Mouse (Mus musculus) hindbrain, embryonic 15.5 days (tissue): ENCODE measurements around the gene Plxnb2. TPM values are rescaled to one million over a fixed set of nuclear protein-coding genes. Genes with fewer than 3 reads are reported as not detected.

Experiments
- ATAC-seq: fragments of 200-750 bp; cut with Nextera tagmentation; 2 replicates; pipeline ENCODE4 v1.8.0; 2017; ENCODE audit warnings: low read depth, moderate number of reproducible peaks, moderate TSS enrichment; ENCODE audit not compliant: low FRiP score
- H3K27ac ChIP-seq: fragments of 300-500 bp; sonication (generic); replicated peaks from 2 replicates; pipeline ENCODE4 v1.5.1; 2015; ENCODE audit warnings: mild to moderate bottlenecking, inconsistent platforms
- H3K27me3 ChIP-seq: fragments of 300-500 bp; sonication (generic); 2 replicates; pipeline ENCODE4 v1.6.1; 2015; ENCODE audit warnings: control low read depth, inconsistent platforms
- H3K36me3 ChIP-seq: fragments of 300-500 bp; sonication (generic); 2 replicates; pipeline ENCODE4 v1.6.1; 2015; ENCODE audit warnings: control low read depth, inconsistent platforms
- H3K4me1 ChIP-seq: fragments of 300-500 bp; sonication (generic); replicated peaks from 2 replicates; pipeline ENCODE4 v1.6.1; 2015; ENCODE audit warnings: control low read depth, inconsistent platforms
- H3K4me2 ChIP-seq: fragments of 300-500 bp; sonication (generic); 2 replicates; pipeline ENCODE4 v1.6.1; 2015; ENCODE audit warnings: moderate library complexity, mild to moderate bottlenecking, inconsistent platforms
- H3K4me3 ChIP-seq: fragments of 300-500 bp; sonication (generic); 2 replicates; pipeline ENCODE4 v1.5.1; 2015; ENCODE audit warnings: mild to moderate bottlenecking, inconsistent platforms
- H3K9ac ChIP-seq: fragments of 300-500 bp; sonication (generic); 2 replicates; pipeline ENCODE4 v1.6.1; 2015; ENCODE audit warnings: inconsistent platforms
- H3K9me3 ChIP-seq: fragments of 300-500 bp; sonication (generic); 2 replicates; pipeline ENCODE4 v1.6.1; 2016; ENCODE audit warnings: control low read depth, inconsistent platforms
- WGBS: fragments of 180-500 bp; shearing (Covaris S2); methylation state at CpG from one replicate; pipeline ENCODE4 v1.1.7; 2015; 5-methylcytosine and 5-hydroxymethylcytosine counted together
- polyA plus RNA-seq: library from polyadenylated mRNA; unstranded; fragments of >200 nt; fragmentation: Nextera tagmentation; extraction: Ambion mirVana; gene quantifications from 2 replicates; pipeline ENCODE4 v1.2.1, GENCODE M21; 2015

Gene Plxnb2
- polyA plus RNA-seq, 1 experiment from 2014 or later = 105 TPM

DNA sequence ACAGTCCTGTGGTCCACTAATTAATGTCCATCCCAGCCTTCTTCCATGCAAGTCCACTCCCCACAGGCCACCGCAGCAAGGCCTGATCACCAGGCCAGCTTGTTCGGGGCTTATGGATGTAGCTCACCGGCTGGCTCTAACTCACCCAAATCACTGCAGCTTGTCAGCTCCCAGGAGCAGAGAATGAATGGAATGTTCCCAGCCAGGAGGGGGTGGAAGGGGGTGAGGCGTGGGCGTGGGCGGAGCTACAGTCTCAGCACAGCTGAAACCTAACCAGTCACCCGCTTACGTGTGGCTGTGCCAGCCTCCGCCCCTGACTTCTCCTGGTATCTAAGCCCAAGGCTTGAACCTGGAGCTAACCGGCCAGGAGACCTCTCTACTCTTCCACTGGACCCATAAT lies 11.2 kb downstream of the Plxnb2 start:
- ATAC-seq = peak; percentile 29; the same call in 1 of the 2 replicates
- 6% methylated on average over 10 of the region's 10 CpGs for WGBS
- Histone ChIP-seq H3K9me3 (no peaks in the 10 kb centered on the region), H3K9ac (no peak overlapping the region), H3K4me3 (no peak overlapping the region), H3K4me1 (peaks cover 57% of the 10 kb centered on the region), H3K36me3 (peaks cover 43% of the 10 kb centered on the region), H3K27me3 (no peaks in the 10 kb centered on the region), H3K4me2 (peak overlapping the region; percentile 20), H3K27ac (peak overlapping the region; percentile 59)

DNA sequence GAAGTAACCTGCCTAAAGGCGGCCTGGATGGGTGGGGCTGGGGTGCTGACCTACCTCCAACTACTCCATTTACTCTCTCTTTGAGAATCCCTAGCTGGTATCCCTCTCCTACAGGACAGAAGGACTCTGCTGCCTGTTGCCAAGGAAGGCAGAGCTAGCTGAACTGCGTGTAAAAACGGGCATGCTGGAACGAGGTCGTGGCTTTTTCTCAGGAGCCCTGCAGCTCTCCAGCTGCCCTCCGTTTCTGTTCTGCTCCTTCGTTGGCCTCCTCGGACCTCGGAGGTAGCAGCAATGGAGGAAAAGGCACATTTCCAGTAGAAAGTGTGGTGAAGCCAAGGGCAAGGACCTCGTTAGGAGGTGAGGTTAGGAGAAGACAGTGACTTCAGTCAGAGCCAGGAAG lies 11.7 kb downstream of the Plxnb2 start:
- H3K9me3 ChIP-seq = no peaks in the 10 kb centered on the region
- peaks cover 48% of the 10 kb centered on the region for H3K36me3 ChIP-seq
- peaks cover 51% of the 10 kb centered on the region for H3K4me1 ChIP-seq
- no peak for ATAC-seq
- peak overlapping the region; percentile 20 for H3K4me2 ChIP-seq
- peak overlapping the region; percentile 59 for H3K27ac ChIP-seq
- 52% methylated on average over 10 of the region's 10 CpGs for WGBS
- no peak overlapping the region for H3K4me3 ChIP-seq
- no peak overlapping the region for H3K9ac ChIP-seq
- no peaks in the 10 kb centered on the region for H3K27me3 ChIP-seq

- peaks cover 83% of the 10 kb centered on the region for H3K36me3 ChIP-seq
- no peak overlapping the region for H3K27ac ChIP-seq
- H3K4me2 ChIP-seq = no peak overlapping the region
- H3K9ac ChIP-seq = no peak overlapping the region
- peaks cover 19% of the 10 kb centered on the region for H3K4me1 ChIP-seq
- H3K27me3 ChIP-seq = no peaks in the 10 kb centered on the region
- no peaks in the 10 kb centered on the region for H3K9me3 ChIP-seq
- ATAC-seq = no peak
- H3K4me3 ChIP-seq = no peak overlapping the region
- 94% methylated on average over 12 of the region's 12 CpGs for WGBS
Observed at GRCm38 (mm10) chr15:89165478-89165877, 15.1 kb downstream of the Plxnb2 start.

DNA sequence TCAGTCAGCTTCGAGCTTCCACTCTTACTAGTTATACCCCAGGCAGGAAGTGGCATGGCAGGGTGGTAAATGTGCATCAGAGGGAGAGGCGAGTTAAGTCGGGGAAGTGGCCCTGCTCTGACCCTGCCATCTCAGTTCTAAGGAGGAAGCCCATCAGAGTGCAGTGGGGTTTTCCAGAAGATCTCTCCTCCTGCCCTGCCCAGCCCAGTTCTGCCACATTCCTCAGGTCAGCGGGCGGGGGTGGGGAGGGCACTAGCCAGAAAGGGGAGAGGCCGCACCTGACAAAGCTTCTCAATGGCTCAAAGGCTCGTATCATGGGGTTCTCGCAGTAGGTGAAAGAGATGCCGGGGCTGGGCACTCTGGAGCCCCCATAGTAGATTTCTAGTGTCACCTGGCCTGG lies 19.2 kb downstream of the Plxnb2 start:
- Histone ChIP-seq H3K9ac (no peak overlapping the region), H3K36me3 (peaks cover 100% of the 10 kb centered on the region), H3K27me3 (no peaks in the 10 kb centered on the region), H3K4me1 (no peaks in the 10 kb centered on the region), H3K9me3 (no peaks in the 10 kb centered on the region), H3K4me3 (no peak overlapping the region), H3K4me2 (no peak overlapping the region), H3K27ac (no peak overlapping the region)
- no peak for ATAC-seq
- WGBS = 94% methylated on average over 9 of the region's 9 CpGs

DNA sequence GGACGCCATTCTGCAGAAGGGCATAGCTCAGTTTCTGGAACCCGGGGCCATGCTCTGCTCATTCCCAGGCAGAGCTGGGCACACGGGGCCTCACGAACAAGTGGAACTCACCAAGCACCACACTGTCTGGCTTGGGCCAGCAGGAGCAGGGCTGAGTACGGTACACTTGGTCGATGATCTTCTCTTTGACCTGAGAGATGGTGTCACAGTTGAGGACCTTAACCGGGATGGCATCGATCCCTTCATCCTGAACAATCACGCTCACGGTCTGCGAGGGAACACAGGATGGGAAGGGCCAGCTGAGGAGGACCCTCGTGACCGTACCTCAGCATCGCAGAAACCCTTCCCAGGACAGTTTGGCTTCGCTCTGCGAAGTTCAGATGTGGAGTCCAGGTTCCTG lies 22.1 kb downstream of the Plxnb2 start:
- WGBS = 94% methylated on average over 16 of the region's 16 CpGs
- H3K4me1 ChIP-seq = no peaks in the 10 kb centered on the region
- ATAC-seq = no peak

GRCm38 (mm10) chr15:89157954-89158353 lies 22.6 kb downstream of the Plxnb2 start:
- Histone ChIP-seq H3K9me3 (no peaks in the 10 kb centered on the region), H3K9ac (no peak overlapping the region), H3K27ac (no peak overlapping the region), H3K27me3 (no peaks in the 10 kb centered on the region), H3K4me1 (no peaks in the 10 kb centered on the region), H3K4me3 (no peak overlapping the region), H3K36me3 (peaks cover 92% of the 10 kb centered on the region), H3K4me2 (no peak overlapping the region)
- ATAC-seq = no peak
- WGBS = 74% methylated on average over 7 of the region's 7 CpGs

More for the DNA sequence above, 22.1 kb downstream of the Plxnb2 start:
- no peak overlapping the region for H3K4me2 ChIP-seq
- no peak overlapping the region for H3K4me3 ChIP-seq
- H3K36me3 ChIP-seq = peaks cover 97% of the 10 kb centered on the region
- H3K9me3 ChIP-seq = no peaks in the 10 kb centered on the region
- no peak overlapping the region for H3K9ac ChIP-seq
- no peak overlapping the region for H3K27ac ChIP-seq
- no peaks in the 10 kb centered on the region for H3K27me3 ChIP-seq

- no peak for ATAC-seq
- H3K4me1 ChIP-seq = peaks cover 33% of the 10 kb centered on the region
- peak overlapping the region; percentile 57 for H3K27ac ChIP-seq
- no peak overlapping the region for H3K4me3 ChIP-seq
- H3K27me3 ChIP-seq = no peaks in the 10 kb centered on the region
- peaks cover 35% of the 10 kb centered on the region for H3K36me3 ChIP-seq
- H3K9me3 ChIP-seq = no peaks in the 10 kb centered on the region
- H3K9ac ChIP-seq = 0 out of 2 replicates have a peak overlapping the region, but pooled peaks have one; percentile 7
- H3K4me2 ChIP-seq = no peak overlapping the region
Observed at GRCm38 (mm10) chr15:89152312-89152711, 28.3 kb downstream of the Plxnb2 start.

DNA sequence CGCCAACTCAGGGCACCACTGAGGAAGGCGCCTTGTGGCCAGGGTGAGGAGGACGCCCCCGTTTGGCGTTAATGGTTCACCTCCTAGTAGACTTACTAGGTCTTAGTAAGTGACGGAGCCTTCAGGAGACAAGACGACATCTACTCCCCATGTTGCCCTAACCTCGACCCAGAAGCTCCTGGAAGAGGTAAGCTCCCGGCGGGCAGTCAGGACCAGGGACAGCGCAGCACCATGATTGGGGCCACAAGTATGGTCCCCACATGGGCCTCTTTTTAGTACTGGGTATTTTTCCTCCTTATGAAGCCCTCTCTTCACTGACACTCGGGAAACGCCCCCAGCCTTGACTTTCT lies 30.6 kb downstream of the Plxnb2 start:
- peak overlapping the region; percentile 91 for H3K27ac ChIP-seq
- ATAC-seq = no peak
- H3K4me1 ChIP-seq = peaks cover 49% of the 10 kb centered on the region

DNA sequence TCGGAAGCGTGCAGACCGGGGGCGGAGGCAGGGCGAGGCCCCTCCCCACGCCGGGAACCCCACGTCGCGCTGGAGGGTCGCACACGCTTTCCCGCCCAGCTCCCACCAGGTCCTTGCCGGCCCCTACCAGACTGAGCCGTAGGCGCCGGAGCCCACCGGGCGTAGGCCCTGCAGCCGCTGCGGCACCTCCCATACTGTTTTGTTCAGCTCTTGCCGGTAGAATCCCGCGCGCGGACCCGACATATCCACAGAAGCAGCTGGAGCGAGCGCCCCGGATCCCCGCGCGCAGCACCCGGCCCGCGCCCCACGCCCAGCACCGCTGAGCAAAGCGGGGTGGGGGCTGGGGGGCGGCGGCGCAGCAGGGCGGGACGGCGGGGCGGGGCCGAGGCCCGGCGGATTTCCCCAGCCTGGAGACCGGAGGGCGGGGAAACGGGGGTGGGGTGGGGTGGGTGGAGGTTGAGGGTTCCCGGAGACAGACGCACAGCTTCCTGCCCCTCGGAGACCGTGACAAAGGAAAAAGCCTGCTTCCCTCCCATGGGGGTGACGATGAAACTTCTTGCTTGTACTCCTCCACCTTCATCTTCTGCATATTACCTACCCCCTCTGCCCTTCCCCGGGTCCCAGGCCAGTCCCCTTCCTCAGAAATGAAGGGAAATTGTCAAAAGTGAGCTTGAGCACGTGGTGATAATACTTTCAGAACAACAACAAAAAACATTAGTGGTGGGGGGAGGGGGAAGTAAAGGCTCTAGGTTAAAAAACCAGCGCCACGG lies 31.1 kb downstream of the Plxnb2 start, which contains the start of gene Mapk11:
Gene Mapk11 (minus strand): TSS at position 358 of the 770 bp plus-strand sequence.
- Histone ChIP-seq H3K9me3 (no peaks in the 10 kb centered on the region), H3K27me3 (no peaks in the 10 kb centered on the region), H3K4me2 (peak within 1 kb of the TSS; percentile 85), H3K4me3 (peak within 1 kb of the TSS; percentile 82), H3K27ac (peak within 1 kb of the TSS; percentile 91), H3K4me1 (peaks cover 49% of the 10 kb centered on the region), H3K9ac (peak within 1 kb of the TSS; percentile 82), H3K36me3 (peaks cover 7% of the 10 kb centered on the region)
- peak; percentile 70 for ATAC-seq
- under 1% methylated on average over 41 of the region's 61 CpGs for WGBS

More for the DNA sequence above, 30.6 kb downstream of the Plxnb2 start:
- H3K4me3 ChIP-seq = peak overlapping the region; percentile 82
- H3K9me3 ChIP-seq = no peaks in the 10 kb centered on the region
- 5% methylated on average over 13 of the region's 13 CpGs for WGBS
- H3K27me3 ChIP-seq = no peaks in the 10 kb centered on the region
- peak overlapping the region; percentile 85 for H3K4me2 ChIP-seq
- peaks cover 12% of the 10 kb centered on the region for H3K36me3 ChIP-seq
- H3K9ac ChIP-seq = peak overlapping the region; percentile 82

DNA sequence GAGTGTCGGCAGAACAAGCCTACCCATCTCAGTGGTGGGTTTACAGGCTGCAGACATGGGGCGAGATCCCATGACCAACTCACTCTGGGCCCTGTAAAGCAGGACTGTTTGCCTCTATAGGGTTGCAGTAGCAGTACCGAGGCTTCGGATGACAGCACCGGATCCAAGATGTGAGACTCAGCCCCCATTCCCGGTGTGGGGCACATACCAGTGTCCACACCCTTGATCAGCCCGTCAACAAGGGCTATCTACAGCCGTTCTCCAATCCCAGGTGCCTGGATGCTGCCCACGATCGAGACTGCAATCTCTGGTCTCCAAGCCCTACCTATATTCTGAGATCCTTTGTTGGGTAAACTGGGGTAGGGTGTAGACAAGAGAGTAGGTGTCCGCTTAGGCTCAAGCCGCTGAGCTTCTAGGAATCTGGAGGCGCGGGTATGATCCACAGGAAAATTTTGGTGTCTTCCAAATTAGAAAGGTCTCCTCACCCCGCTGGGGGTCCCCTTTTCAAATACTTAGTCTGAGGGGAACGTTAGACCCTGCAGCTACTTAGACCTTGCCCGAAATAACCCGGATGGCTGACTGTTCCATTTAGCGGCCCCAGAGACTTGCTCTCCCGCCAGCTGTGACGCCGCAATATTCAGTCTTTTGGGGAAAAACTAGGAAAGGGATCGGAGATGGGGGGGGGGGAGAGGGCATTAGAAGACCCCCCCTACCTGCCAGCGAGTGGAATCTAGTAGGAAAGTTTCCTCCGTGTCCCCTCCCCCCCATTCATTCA lies 31.9 kb downstream of the Plxnb2 start:
- H3K4me1 ChIP-seq = peaks cover 49% of the 10 kb centered on the region
- H3K4me3 ChIP-seq = peak overlapping the region; percentile 82
- H3K36me3 ChIP-seq = no peaks in the 10 kb centered on the region
- H3K4me2 ChIP-seq = peak overlapping the region; percentile 85
- peak overlapping the region; percentile 82 for H3K9ac ChIP-seq
- 3% methylated on average over 23 of the region's 25 CpGs for WGBS
- H3K27ac ChIP-seq = peak overlapping the region; percentile 91
- ATAC-seq = no peak
- no peaks in the 10 kb centered on the region for H3K9me3 ChIP-seq
- no peaks in the 10 kb centered on the region for H3K27me3 ChIP-seq

GRCm38 (mm10) chr15:89147895-89148294 lies 32.7 kb downstream of the Plxnb2 start:
- 44% methylated on average over 4 of the region's 4 CpGs for WGBS
- Histone ChIP-seq H3K27ac (peak overlapping the region; percentile 91; the same call in 1 of the 2 replicates), H3K4me2 (peak overlapping the region; percentile 85), H3K36me3 (no peaks in the 10 kb centered on the region), H3K4me3 (peak overlapping the region; percentile 82), H3K27me3 (no peaks in the 10 kb centered on the region), H3K4me1 (peaks cover 49% of the 10 kb centered on the region), H3K9ac (peak overlapping the region; percentile 61), H3K9me3 (no peaks in the 10 kb centered on the region)
- ATAC-seq = no peak

DNA sequence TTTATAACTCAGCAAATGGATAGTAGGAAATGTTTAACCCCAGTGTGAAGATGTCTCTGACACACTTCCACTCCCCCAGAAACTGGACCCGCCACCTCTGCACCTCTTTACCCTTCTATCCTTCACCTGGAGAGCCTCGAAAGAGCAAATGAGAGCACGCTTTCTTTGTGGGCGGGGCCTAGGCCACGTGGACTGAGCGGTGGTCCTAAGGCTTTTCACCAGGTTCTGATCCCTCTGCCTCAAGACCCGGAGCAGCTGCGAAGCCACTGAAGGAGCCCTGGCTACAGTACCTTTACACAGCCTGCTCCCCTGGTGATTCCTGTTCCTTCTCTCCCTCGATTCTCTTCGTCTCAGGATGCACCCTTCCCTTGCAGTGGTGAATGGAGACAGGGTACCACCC lies 33.1 kb downstream of the Plxnb2 start:
- Histone ChIP-seq H3K9ac (peak overlapping the region; percentile 61; the same call in 1 of the 2 replicates), H3K27me3 (no peaks in the 10 kb centered on the region), H3K4me3 (peak overlapping the region; percentile 82), H3K27ac (peak overlapping the region; percentile 82), H3K36me3 (no peaks in the 10 kb centered on the region), H3K4me2 (peak overlapping the region; percentile 85), H3K4me1 (peaks cover 49% of the 10 kb centered on the region), H3K9me3 (no peaks in the 10 kb centered on the region)
- ATAC-seq = no peak
- WGBS = 17% methylated on average over 10 of the region's 10 CpGs
